Mouse (Mus musculus): Measurements from ENCODE around the gene Plpp7.

Gene Plpp7

GRCm38 (mm10) chr2:32102944-32103343 lies 7.6 kb downstream of the Plpp7 start:
- DNase-seq (ENCODE audit: low spot score), result no peak

GRCm38 (mm10) chr2:32103557-32103956 lies 8.2 kb downstream of the Plpp7 start:
- DNase-seq (ENCODE audit: low spot score), result no peak

- DNase-seq (ENCODE audit: low spot score), result no peak
Observed at GRCm38 (mm10) chr2:32104122-32104521, 8.8 kb downstream of the Plpp7 start.

- DNase-seq (ENCODE audit: low spot score), result peak; percentile 45
Observed at GRCm38 (mm10) chr2:32105117-32105913, 10.0 kb downstream of the Plpp7 start.

GRCm38 (mm10) chr2:32105930-32106329 lies 10.6 kb downstream of the Plpp7 start:
- no peak for DNase-seq (ENCODE audit: low spot score)

GRCm38 (mm10) chr2:32111268-32111667 lies 15.9 kb downstream of the Plpp7 start:
- DNase-seq (ENCODE audit: low spot score), result no peak

GRCm38 (mm10) chr2:32112548-32112947 lies 17.2 kb downstream of the Plpp7 start:
- DNase-seq (ENCODE audit: low spot score), result no peak

- DNase-seq (ENCODE audit: low spot score), result no peak
Observed at GRCm38 (mm10) chr2:32115851-32116268, 20.5 kb downstream of the Plpp7 start.

- no peak for DNase-seq (ENCODE audit: low spot score)
Observed at GRCm38 (mm10) chr2:32119802-32120750, 24.7 kb downstream of the Plpp7 start.

GRCm38 (mm10) chr2:32121150-32121549 lies 25.8 kb downstream of the Plpp7 start:
- DNase-seq (ENCODE audit: low spot score), result no peak

- DNase-seq (ENCODE audit: low spot score), result no peak
Observed at GRCm38 (mm10) chr2:32121785-32122184, 26.5 kb downstream of the Plpp7 start.

- DNase-seq (ENCODE audit: low spot score), result peak; percentile 54
Observed at GRCm38 (mm10) chr2:32127653-32128535, 32.6 kb downstream of the Plpp7 start.

- no peak for DNase-seq (ENCODE audit: low spot score)
Observed at GRCm38 (mm10) chr2:32128536-32128841, 33.2 kb downstream of the Plpp7 start.

GRCm38 (mm10) chr2:32129383-32130074 lies 34.2 kb downstream of the Plpp7 start:
- DNase-seq (ENCODE audit: low spot score), result no peak

GRCm38 (mm10) chr2:32130435-32130834 lies 35.1 kb downstream of the Plpp7 start:
- peak; percentile 51 for DNase-seq (ENCODE audit: low spot score)

GRCm38 (mm10) chr2:32131205-32131834 lies 36.0 kb downstream of the Plpp7 start:
- peak; percentile 44 for DNase-seq (ENCODE audit: low spot score)

- no peak for DNase-seq (ENCODE audit: low spot score)
Observed at GRCm38 (mm10) chr2:32131866-32132566, 36.7 kb downstream of the Plpp7 start.

- peak; percentile 76 for DNase-seq (ENCODE audit: low spot score)
Observed at GRCm38 (mm10) chr2:32132567-32132992, 37.3 kb downstream of the Plpp7 start.

- peak; percentile 86 for DNase-seq (ENCODE audit: low spot score)
Observed at GRCm38 (mm10) chr2:32134039-32134438, 38.7 kb downstream of the Plpp7 start.

- DNase-seq (ENCODE audit: low spot score), result peak; percentile 95
Observed at GRCm38 (mm10) chr2:32137667-32138266, 42.4 kb downstream of the Plpp7 start.

All from ovary, postnatal 36 days (tissue).